7 mouse cellular contexts compared by ENCODE assay signal in genomic region chr4:130662305-130662704, GRCm38 (mm10). TPM values are rescaled to one million over a fixed set of nuclear protein-coding genes. Genes with fewer than 3 reads are reported as not detected.
DNase-seq lines count a peak whose midpoint lies in the region; ATAC-seq and TF ChIP-seq lines count a peak whose summit lies in the region.
"Not testable (repeated sequence)": the region's sequence is repeated elsewhere in the genome, so short reads cannot be mapped to it uniquely, and the experiment has no call there.

No protein-coding gene starts in this region.

- not testable (repeated sequence) for H3K9me3 ChIP-seq in ES-E14 (ENCODE audit: control insufficient read depth, insufficient read depth, low read depth, low read length); erythroblast, embryonic 14.5 days (ENCODE audit: control insufficient read depth, low read length); heart, embryonic 11.5 days (replicated peaks; ENCODE audit: control insufficient read depth, low read length); hindbrain, embryonic 15.5 days; limb, embryonic 12.5 days; liver, embryonic 16.5 days (replicated peaks; ENCODE audit: control insufficient read depth, low read length); midbrain, embryonic 16.5 days (replicated peaks; ENCODE audit: control insufficient read depth, low read length, poor library complexity, severe bottlenecking)

- not testable (repeated sequence) for DNase-seq in ES-E14 (ENCODE audit: low read depth, low spot score)

- H3K4me3 ChIP-seq in ES-E14 (ENCODE audit: insufficient read depth in 1 of 2, low read depth in 1 of 2, low read length in 2 of 2, poor library complexity in 1 of 2, severe bottlenecking in 1 of 2): peak overlapping the region in 1 of 2 experiments; percentile 74; a peak in 1 of 4 replicates
- H3K4me3 ChIP-seq in erythroblast, embryonic 14.5 days (replicated peaks): peak overlapping the region; percentile 100
- not testable (repeated sequence) for H3K4me3 ChIP-seq in heart, embryonic 11.5 days (ENCODE audit: low read depth, low read length); hindbrain, embryonic 15.5 days; limb, embryonic 12.5 days (replicated peaks); midbrain, embryonic 16.5 days (ENCODE audit: low read depth, low read length)
- H3K4me3 ChIP-seq in liver, embryonic 16.5 days (ENCODE audit: low read depth, low read length): peak overlapping the region; percentile 97

- H3K4me2 ChIP-seq in heart, embryonic 11.5 days: peak overlapping the region; percentile 56; the same call in 1 of the 2 replicates
- H3K4me2 ChIP-seq in hindbrain, embryonic 15.5 days: peak overlapping the region; percentile 80; the same call in 1 of the 2 replicates
- not testable (repeated sequence) for H3K4me2 ChIP-seq in limb, embryonic 12.5 days; midbrain, embryonic 16.5 days (ENCODE audit: low read length)
- H3K4me2 ChIP-seq in liver, embryonic 16.5 days (ENCODE audit: low read depth, low read length): peak overlapping the region; percentile 83

- in situ Hi-C loops in ES-E14 (cut with MboI; ENCODE audit: low sequenced_read_pairs in 2 of 2, unreplicated experiment in 2 of 2): not testable (repeated sequence)

- not testable (repeated sequence) for ATAC-seq in heart, embryonic 11.5 days (replicated peaks; ENCODE audit: insufficient number of reproducible peaks, low FRiP score, low TSS enrichment); hindbrain, embryonic 15.5 days (ENCODE audit: low FRiP score, low read depth); limb, embryonic 12.5 days (ENCODE audit: insufficient number of reproducible peaks, insufficient read depth, low FRiP score, low TSS enrichment, low read depth); liver, embryonic 16.5 days (ENCODE audit: low read depth); midbrain, embryonic 16.5 days

- H3K9ac ChIP-seq in ES-E14 (ENCODE audit: insufficient read depth, low read depth, low read length, poor library complexity, severe bottlenecking); heart, embryonic 11.5 days (ENCODE audit: low read depth, low read length); hindbrain, embryonic 15.5 days; limb, embryonic 12.5 days (replicated peaks); midbrain, embryonic 16.5 days (ENCODE audit: low read depth, low read length): not testable (repeated sequence)
- peak overlapping the region; percentile 99 for H3K9ac ChIP-seq in liver, embryonic 16.5 days (ENCODE audit: low read depth, low read length)

- H3K27me3 ChIP-seq in erythroblast, embryonic 14.5 days (ENCODE audit: control insufficient read depth); heart, embryonic 11.5 days (ENCODE audit: control insufficient read depth, insufficient read depth, low read length); hindbrain, embryonic 15.5 days; limb, embryonic 12.5 days; liver, embryonic 16.5 days (ENCODE audit: control insufficient read depth, insufficient read depth, low read depth, low read length); midbrain, embryonic 16.5 days (ENCODE audit: control insufficient read depth, insufficient read depth, low read depth, low read length): not testable (repeated sequence)

- H3K4me1 ChIP-seq in ES-E14 (ENCODE audit: control insufficient read depth in 2 of 2, insufficient read depth in 2 of 2, low read length in 2 of 2, poor library complexity in 1 of 2); heart, embryonic 11.5 days (ENCODE audit: control insufficient read depth, insufficient read depth, low read length): not testable (repeated sequence)
- peaks cover 76% of the 10 kb centered on the region for H3K4me1 ChIP-seq in erythroblast, embryonic 14.5 days (ENCODE audit: control insufficient read depth)
- H3K4me1 ChIP-seq in hindbrain, embryonic 15.5 days (replicated peaks): peaks cover 31% of the 10 kb centered on the region
- H3K4me1 ChIP-seq in limb, embryonic 12.5 days (replicated peaks): peaks cover 15% of the 10 kb centered on the region
- peaks cover 54% of the 10 kb centered on the region for H3K4me1 ChIP-seq in liver, embryonic 16.5 days (ENCODE audit: control insufficient read depth, low read depth, low read length)
- peaks cover 24% of the 10 kb centered on the region for H3K4me1 ChIP-seq in midbrain, embryonic 16.5 days (ENCODE audit: control insufficient read depth, insufficient read depth, low read length)

- H3K36me3 ChIP-seq in ES-E14 (ENCODE audit: control insufficient read depth, insufficient read depth, low read length, poor library complexity, severe bottlenecking); heart, embryonic 11.5 days (ENCODE audit: control insufficient read depth, insufficient read depth, low read length); hindbrain, embryonic 15.5 days; limb, embryonic 12.5 days; liver, embryonic 16.5 days (ENCODE audit: control insufficient read depth, insufficient read depth); midbrain, embryonic 16.5 days (ENCODE audit: control insufficient read depth, insufficient read depth, low read length): not testable (repeated sequence)
- peaks cover 31% of the 10 kb centered on the region for H3K36me3 ChIP-seq in erythroblast, embryonic 14.5 days (ENCODE audit: control insufficient read depth)

- WGBS in heart, embryonic 11.5 days (ENCODE audit: insufficient replicate concordance): 100% methylated on average over 1 of the region's 1 CpGs
- 67% methylated on average over 1 of the region's 1 CpGs for WGBS in hindbrain, embryonic 15.5 days
- 67% methylated on average over 1 of the region's 1 CpGs for WGBS in limb, embryonic 12.5 days
- 90% methylated on average over 1 of the region's 1 CpGs for WGBS in liver, embryonic 16.5 days (ENCODE audit: insufficient replicate concordance)
- 100% methylated on average over 1 of the region's 1 CpGs for WGBS in midbrain, embryonic 16.5 days

- peak overlapping the region; percentile 67; the same call in 1 of the 2 replicates for H3K27ac ChIP-seq in ES-E14 (ENCODE audit: insufficient read depth, low read depth, low read length, poor library complexity, severe bottlenecking)
- not testable (repeated sequence) for H3K27ac ChIP-seq in heart, embryonic 11.5 days (ENCODE audit: low read depth, low read length)
- H3K27ac ChIP-seq in hindbrain, embryonic 15.5 days (replicated peaks): peak overlapping the region; percentile 96
- peak overlapping the region; percentile 97; the same call in 1 of the 2 replicates for H3K27ac ChIP-seq in limb, embryonic 12.5 days
- H3K27ac ChIP-seq in liver, embryonic 16.5 days (ENCODE audit: low read length): peak overlapping the region; percentile 95
- H3K27ac ChIP-seq in midbrain, embryonic 16.5 days (ENCODE audit: low read length): peak overlapping the region; percentile 89; the same call in 1 of the 2 replicates

TF ChIP-seq in ES-E14, 5 proteins besides CTCF, POLR2A, EP300 and RAD21:
- peak; percentile 79 for TF ChIP-seq ZNF384 (IDR thresholded peaks at IDR 0.05; ENCODE audit: low read depth, low read length)

RNA-seq across cellular contexts. Expression of gene Pum1, which starts 0.8 kb away (rescaled TPM):
- 101 and 126 TPM in 2 replicates for total RNA-seq in ES-E14 (2012; rRNA removed)
- polyA plus RNA-seq in erythroblast, embryonic 14.5 days (2012): 3.1 and 3.8 TPM in 2 replicates
- polyA plus RNA-seq in heart, embryonic 11.5 days (2014; fragmentation: Nextera tagmentation; extraction: Ambion mirVana): 64.8 and 68.3 TPM in 2 replicates
- polyA plus RNA-seq in hindbrain, embryonic 15.5 days (2015; fragmentation: Nextera tagmentation; extraction: Ambion mirVana): 91.0 and 92.6 TPM in 2 replicates
- polyA plus RNA-seq in limb, embryonic 12.5 days (2016; fragmentation: Nextera tagmentation; extraction: Ambion mirVana): 123 and 124 TPM in 2 replicates
- polyA plus RNA-seq in liver, embryonic 16.5 days (2015; fragmentation: Nextera tagmentation; extraction: Ambion mirVana): 33.5 and 35.7 TPM in 2 replicates
- 99.4 and 108 TPM in 2 replicates for polyA plus RNA-seq in midbrain, embryonic 16.5 days (2015; fragmentation: Nextera tagmentation; extraction: Ambion mirVana)
